Mouse (Mus musculus): ENCODE measurements around the gene Mvd.

Gene Mvd

DNA sequence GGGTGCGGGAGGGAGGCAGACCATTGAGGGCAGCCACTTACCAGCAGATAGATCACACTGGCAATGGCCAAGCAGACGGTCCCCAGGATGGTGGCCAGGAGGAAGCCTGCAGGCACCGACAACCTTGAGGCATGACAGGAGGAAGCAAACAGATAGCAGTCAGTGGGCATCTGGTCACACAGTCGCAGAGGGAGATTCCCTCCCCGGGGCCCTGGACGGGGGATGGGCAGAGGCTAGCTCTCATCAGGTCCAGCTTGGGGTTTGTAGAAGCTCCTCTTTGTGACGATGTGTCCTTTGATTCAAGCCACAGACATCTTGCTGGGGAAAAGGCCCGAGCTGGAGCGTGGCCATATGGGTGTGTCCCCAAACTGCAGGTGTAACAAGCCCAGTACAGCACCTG, 17.1 kb downstream of the Mvd start:
- no peak for DNase-seq (ENCODE audit: low read depth)

DNA sequence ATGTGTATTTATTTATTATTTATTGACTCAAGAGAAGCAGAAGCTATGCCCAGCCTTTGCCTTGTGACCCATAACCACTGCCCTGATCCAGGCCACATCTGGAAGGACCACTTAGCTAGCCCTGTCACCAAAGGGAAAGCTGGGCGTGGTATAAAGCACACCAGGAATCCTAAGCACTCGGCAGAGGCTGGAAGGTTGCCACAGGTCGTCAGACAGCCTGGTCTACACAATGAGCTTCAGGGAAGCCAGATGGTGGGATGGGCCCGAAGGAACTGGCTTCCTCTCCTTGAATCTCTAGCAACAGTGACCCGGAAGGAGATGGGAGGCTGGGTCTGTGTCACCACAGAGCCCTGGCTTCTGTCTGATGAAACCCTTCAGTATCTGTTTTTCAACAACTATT, 19.6 kb downstream of the Mvd start:
- no peak for DNase-seq (ENCODE audit: low read depth)

DNA sequence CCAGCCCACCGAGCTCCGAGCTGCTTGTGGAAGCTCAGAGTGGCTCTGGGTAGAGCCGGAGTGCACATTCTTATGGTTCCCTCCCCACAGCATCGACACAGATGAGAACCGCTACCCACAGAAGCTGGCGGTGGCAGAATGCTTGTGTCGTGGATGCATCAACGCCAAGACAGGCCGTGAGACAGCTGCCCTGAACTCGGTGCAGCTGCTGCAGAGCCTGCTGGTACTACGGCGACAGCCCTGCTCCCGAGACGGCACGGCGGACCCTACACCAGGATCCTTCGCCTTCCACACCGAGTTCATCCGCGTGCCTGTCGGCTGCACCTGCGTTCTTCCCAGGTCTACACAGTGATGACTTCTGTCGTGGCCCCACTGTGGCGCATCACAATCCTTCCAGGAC, 20.0 kb downstream of the Mvd start:
- no peak for DNase-seq (ENCODE audit: low read depth)

DNA sequence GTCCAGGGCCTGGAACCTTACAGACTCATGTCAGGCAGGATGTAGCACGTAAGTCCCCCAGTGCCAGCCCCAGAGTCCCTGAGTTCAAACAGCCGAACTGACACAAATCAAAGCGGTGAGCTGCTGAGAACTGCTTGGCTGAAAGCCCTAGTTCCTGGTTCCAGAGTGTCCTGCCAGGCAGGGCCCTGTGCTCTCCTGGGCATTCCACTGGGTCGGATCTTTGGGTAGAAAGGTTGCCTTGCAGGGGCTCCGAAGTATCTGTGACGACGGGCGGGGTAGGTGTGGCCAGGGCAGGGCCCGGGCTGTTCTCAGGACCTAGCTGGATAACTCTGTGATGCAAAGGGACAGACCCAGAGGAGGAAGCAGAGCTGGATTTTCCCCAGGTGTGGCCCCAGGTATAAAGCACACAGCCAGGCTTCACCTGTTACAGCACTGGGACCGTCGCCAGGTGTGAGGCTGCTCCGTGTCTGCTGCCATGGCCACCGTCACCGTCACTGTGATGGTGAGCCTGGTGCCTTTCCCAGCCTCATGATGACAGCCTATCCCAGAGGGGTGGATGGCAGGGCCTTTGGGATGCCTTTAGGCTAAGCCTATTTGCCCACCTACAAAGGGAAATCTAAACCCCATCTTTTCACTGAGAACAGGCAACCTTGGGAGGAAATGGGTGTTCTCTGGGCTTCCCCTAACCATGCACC, 21.7 kb downstream of the Mvd start, which contains the start of gene Il17c:
Gene Il17c (plus strand): TSS at position 645 of the 695 bp plus-strand sequence.
- DNase-seq (ENCODE audit: low read depth) = no peak

DNA sequence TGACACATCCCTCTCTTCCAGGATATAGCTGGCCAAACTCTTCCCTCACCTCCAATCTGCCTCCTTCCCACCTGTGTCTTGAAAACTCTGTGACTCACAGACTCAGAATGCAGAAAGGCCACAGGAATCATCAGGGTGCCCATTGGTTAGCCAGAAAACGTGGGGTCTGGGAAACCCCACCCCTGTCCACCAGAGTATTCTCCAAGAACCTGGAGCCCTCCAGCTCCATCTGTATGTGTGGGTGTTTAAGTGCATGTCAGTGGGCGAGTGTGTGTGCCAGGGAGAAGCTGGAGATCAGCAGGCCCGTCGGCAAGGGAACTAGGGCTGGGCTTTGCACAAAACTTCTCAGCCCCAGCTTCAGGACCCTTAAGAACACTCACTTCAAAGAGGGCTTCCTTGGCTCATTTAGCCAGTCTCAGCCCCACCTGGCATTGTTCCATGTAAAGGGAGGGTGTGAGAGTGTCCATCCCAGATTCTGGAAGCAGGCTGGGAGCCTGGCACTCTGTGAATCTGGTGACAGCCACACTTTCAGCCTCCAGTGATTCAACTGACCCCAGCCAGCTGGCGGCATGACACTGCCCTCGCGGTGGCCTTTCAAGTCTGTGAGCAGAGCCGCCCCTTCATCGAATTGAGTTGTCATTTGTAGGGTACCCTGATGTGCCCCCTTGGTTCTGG, 23.2 kb downstream of the Mvd start:
- DNase-seq (ENCODE audit: low read depth) = no peak

DNA sequence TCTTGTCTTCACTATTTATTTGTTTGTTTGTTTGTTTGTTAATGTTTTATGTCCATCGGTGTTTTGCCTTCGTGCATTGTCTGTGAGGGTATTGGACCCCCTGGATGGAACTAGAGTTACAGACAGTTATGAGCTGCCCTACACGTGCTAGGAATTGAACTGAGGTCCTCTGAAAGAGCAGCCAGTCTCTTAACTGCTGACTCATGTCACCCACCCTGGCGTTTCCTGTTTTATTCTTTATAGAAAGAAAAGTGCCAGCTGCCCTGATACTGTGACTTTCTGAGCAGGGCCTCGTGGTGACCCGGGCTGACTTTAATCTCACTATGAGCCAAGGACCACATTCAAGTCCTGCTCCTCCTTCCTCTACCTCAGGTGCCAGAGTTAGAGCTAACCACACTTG, 27.7 kb downstream of the Mvd start:
- no peak for DNase-seq (ENCODE audit: low read depth)

DNA sequence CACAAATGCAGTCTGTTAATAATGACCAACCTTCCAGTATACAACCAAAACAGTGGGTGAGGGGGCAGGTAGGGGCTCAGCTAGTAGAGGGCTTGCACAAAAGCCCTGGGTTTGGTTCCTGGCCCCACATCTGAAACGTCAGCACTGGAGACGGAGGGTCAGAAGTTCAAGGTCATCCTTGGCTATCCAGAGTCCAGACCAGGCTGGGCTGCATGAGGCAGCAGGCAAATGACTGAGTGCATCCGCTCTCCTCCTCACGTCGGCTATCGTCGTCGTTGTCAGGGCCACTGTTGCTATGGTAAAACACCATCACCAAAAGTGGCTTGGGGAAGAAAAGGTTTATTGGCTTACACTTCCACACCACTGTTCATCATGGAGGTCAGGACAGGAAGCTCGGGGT, 28.9 kb downstream of the Mvd start:
- no peak for DNase-seq (ENCODE audit: low read depth)

DNA sequence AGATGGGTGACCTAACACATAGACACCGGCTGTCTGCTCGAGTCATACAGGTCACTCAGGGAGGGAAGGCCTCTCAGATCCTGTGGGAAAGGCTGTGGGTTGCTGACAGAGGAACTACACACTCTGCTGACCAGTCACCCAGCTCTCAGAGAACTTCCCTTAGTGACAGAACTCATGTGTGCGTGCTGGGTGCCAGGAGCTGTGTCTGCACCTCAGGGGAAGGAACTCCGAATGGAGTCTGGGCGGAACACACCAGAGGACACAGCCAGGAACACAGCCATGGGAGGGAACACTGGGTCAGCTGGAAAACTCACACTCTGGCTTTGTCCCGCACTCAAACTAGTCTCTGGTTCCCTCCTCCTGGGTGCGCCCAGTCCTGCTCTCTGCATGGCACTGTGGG, 35.5 kb downstream of the Mvd start:
- no peak for DNase-seq (ENCODE audit: low read depth)

DNA sequence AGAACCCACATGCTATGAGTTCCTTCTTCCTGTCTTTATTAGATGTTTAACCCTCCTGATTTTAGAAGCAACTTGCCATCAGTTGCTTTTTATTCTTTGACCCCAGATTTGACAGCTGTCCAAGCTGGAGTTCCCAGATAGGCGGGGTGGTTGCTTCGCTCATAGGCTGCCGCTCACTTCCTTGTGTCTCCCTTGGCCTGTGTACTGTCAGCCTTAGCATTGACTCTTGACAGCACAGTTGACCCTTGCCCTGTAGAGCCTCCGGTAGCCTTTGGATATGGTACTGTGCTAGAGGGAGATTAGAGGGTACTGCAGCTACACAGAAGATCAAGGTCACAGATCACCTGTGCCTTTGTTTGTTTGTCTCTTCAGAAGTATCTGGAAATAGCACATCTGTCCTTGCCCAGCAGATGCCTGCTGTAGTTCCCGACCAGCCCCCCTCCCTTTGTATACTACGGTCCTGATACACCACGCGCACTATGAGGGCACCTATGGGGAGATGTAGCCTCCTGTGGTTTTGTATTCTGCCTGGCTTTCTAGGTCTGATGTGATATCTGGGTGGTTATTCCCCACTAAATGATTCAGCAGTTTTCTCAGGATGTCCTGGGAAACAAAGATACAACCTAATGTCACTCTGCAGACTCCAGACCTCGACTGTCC, 37.9 kb downstream of the Mvd start:
- DNase-seq (ENCODE audit: low read depth) = no peak

DNA sequence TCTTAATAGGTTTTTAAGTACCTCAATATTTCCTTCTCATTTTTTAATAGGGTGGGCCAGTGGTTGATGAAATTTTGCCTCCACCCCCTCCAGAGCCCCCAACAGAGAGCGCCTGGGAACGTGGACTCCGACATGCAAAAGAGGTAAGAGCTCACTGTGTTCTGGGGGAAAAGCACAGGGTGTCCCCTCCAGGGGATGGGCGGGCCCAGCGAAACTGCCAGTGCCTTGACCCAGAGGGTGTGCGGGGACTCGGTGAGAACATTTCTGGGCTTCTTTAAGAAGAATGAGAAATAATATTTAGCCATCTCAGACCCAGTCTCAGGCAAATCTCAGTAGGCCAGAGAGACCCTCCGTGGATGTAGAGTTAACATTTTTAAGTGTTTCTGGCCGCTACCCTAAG, 45.0 kb downstream of the Mvd start:
- no peak for DNase-seq (ENCODE audit: low read depth)

DNA sequence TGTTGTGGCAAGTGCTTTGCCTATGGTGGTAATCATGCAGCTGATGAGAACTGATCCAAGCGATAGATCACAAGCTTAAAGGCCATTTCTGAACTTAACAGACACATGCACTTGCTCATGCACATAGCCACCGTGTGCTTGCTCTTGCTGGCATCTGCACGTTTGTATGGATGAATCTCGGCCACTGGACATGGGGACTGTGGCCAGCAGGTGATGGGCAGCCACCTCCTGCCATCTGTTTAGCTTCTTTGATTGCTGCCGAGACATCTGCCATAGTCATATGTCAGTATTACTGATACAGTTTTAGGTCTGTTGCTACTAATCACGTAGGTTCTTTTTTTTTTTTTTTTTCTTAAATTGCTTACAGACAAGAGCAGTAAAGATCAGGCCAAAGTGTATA, 47.9 kb downstream of the Mvd start:
- DNase-seq (ENCODE audit: low read depth) = no peak

DNA sequence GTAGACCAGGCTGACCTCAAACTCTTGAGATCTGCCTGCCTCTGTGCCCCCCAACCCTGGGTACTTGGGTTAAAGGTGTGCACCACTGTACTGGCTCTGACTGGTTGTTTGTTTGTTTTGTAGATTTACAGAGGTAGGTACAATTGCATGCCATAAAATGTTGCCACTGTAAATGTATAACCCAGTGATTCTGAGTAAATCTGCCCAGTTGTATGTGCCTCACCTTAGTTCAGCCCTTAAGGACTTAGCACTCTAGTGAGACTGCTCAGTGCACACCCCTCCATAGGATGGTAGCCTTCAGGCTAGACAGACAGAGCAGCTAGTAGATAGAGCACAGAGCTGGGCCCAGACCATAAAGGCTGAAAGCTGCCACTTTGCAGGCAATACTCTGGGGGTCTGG, 49.5 kb downstream of the Mvd start:
- no peak for DNase-seq (ENCODE audit: low read depth)

DNA sequence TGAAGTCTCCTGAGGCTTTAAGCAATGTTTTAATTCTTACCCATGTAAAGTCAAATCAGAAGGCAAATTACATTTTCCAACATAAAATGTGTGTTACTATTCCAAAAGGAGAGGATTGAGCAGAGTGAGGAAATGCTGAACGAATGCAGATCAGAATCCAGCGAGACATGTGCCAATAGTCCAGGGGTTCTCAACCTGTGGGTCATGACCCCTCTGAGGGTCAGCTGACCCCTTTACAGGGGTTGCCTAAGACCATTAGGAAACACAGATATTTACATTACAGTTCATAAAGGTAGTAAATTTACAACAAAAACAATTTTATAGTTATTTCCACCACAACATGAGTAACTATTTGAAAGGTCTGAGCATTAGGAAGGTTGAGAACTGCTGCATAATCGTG, 52.5 kb downstream of the Mvd start:
- DNase-seq (ENCODE audit: low read depth) = no peak

DNA sequence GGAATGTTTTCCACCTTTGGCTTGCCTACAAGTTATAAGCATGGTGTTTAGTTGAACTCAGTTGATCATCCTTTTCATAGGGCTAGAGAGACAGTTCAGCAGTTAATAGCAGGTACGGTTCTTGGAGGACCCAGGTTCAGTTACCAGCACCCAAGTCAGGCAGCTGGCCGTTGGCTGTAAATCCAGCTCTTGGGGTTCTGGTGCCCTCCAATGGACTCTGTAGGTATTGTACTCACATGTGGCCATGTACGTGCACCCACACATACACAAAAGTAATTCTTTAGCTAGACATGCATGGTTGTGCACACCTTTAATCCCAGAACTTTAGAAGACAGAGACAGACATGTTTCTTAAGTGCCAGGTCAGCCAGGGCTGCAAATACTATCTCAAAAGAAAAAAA, 53.9 kb downstream of the Mvd start:
- no peak for DNase-seq (ENCODE audit: low read depth)

All from fibroblast of lung, adult 2 months (primary cell).